Mouse (Mus musculus): Measurements from ENCODE around the gene Gm20425. TPM values are rescaled to one million over a fixed set of nuclear protein-coding genes. Genes with fewer than 3 reads are reported as not detected.

The Gm20425 gene
- polyA plus RNA-seq, 1 experiment: not detected

GRCm38 (mm10) chr9:103213631-103214030, 16.5 kb downstream of the Gm20425 start:
- peaks cover 31% of the 10 kb centered on the region for H3K27me3 ChIP-seq (ENCODE audit: control insufficient read depth, insufficient read depth, insufficient read length)
- no peaks in the 10 kb centered on the region for H3K79me2 ChIP-seq (ENCODE audit: control insufficient read depth, insufficient read depth)
- no peaks in the 10 kb centered on the region for H3K79me3 ChIP-seq (ENCODE audit: low read depth)
- H3K36me3 ChIP-seq (ENCODE audit: control insufficient read depth, insufficient read depth): no peaks in the 10 kb centered on the region
- TF ChIP-seq USF1 (IDR thresholded peaks at IDR 0.05; ENCODE audit: low read depth) (no peak), MYOG (IDR thresholded peaks at IDR 0.05; ENCODE audit: control insufficient read depth, extremely low read depth, insufficient read length) (no peak), MAX (IDR thresholded peaks at IDR 0.05) (no peak), CEBPB (IDR thresholded peaks at IDR 0.05; ENCODE audit: low read depth) (no peak), CTCF (IDR thresholded peaks at IDR 0.05; ENCODE audit: control insufficient read depth, insufficient read depth, insufficient read length) (no peak), FOSL1 (IDR thresholded peaks at IDR 0.05; ENCODE audit: insufficient read depth, low read length, poor library complexity, severe bottlenecking) (no peak), MYOD1 (IDR thresholded peaks at IDR 0.05; ENCODE audit: control insufficient read depth, insufficient read length, low read depth) (no peak)
- no peak overlapping the region for H3ac ChIP-seq (ENCODE audit: control insufficient read depth, insufficient read length, low read depth)
- H3K4me3 ChIP-seq (ENCODE audit: insufficient read depth, poor library complexity, severe bottlenecking): no peak overlapping the region

- Histone ChIP-seq H3K79me2 (ENCODE audit: control insufficient read depth, insufficient read depth) (no peaks in the 10 kb centered on the region), H3ac (ENCODE audit: control insufficient read depth, insufficient read length, low read depth) (no peak overlapping the region), H3K36me3 (ENCODE audit: control insufficient read depth, insufficient read depth) (no peaks in the 10 kb centered on the region), H3K79me3 (ENCODE audit: low read depth) (no peaks in the 10 kb centered on the region), H3K27me3 (ENCODE audit: control insufficient read depth, insufficient read depth, insufficient read length) (peaks cover 31% of the 10 kb centered on the region), H3K4me3 (ENCODE audit: insufficient read depth, poor library complexity, severe bottlenecking) (no peak overlapping the region)
- TF ChIP-seq FOSL1 (IDR thresholded peaks at IDR 0.05; ENCODE audit: insufficient read depth, low read length, poor library complexity, severe bottlenecking) (no peak), CEBPB (IDR thresholded peaks at IDR 0.05; ENCODE audit: low read depth) (no peak), MAX (IDR thresholded peaks at IDR 0.05) (no peak), USF1 (IDR thresholded peaks at IDR 0.05; ENCODE audit: low read depth) (no peak), MYOD1 (IDR thresholded peaks at IDR 0.05; ENCODE audit: control insufficient read depth, insufficient read length, low read depth) (no peak), MYOG (IDR thresholded peaks at IDR 0.05; ENCODE audit: control insufficient read depth, extremely low read depth, insufficient read length) (no peak), CTCF (IDR thresholded peaks at IDR 0.05; ENCODE audit: control insufficient read depth, insufficient read depth, insufficient read length) (no peak)
Measured at GRCm38 (mm10) chr9:103212654-103213420, 17.3 kb downstream of the Gm20425 start.

GRCm38 (mm10) chr9:103208802-103209423, 21.2 kb downstream of the Gm20425 start:
- Histone ChIP-seq H3ac (ENCODE audit: control insufficient read depth, insufficient read length, low read depth) (no peak overlapping the region), H3K27me3 (ENCODE audit: control insufficient read depth, insufficient read depth, insufficient read length) (peaks cover 17% of the 10 kb centered on the region), H3K79me2 (ENCODE audit: control insufficient read depth, insufficient read depth) (no peaks in the 10 kb centered on the region), H3K36me3 (ENCODE audit: control insufficient read depth, insufficient read depth) (no peaks in the 10 kb centered on the region), H3K4me3 (ENCODE audit: insufficient read depth, poor library complexity, severe bottlenecking) (no peak overlapping the region), H3K79me3 (ENCODE audit: low read depth) (no peaks in the 10 kb centered on the region)
- no peak for TF ChIP-seq MYOG (IDR thresholded peaks at IDR 0.05; ENCODE audit: control insufficient read depth, extremely low read depth, insufficient read length)
- TF ChIP-seq USF1 (IDR thresholded peaks at IDR 0.05; ENCODE audit: low read depth): no peak
- no peak for TF ChIP-seq CTCF (IDR thresholded peaks at IDR 0.05; ENCODE audit: control insufficient read depth, insufficient read depth, insufficient read length)
- TF ChIP-seq MAX (IDR thresholded peaks at IDR 0.05): no peak
- TF ChIP-seq CEBPB (IDR thresholded peaks at IDR 0.05; ENCODE audit: low read depth): no peak
- no peak for TF ChIP-seq FOSL1 (IDR thresholded peaks at IDR 0.05; ENCODE audit: insufficient read depth, low read length, poor library complexity, severe bottlenecking)

GRCm38 (mm10) chr9:103207846-103208245, 22.3 kb downstream of the Gm20425 start:
- Histone ChIP-seq H3ac (ENCODE audit: control insufficient read depth, insufficient read length, low read depth) (no peak overlapping the region), H3K4me3 (ENCODE audit: insufficient read depth, poor library complexity, severe bottlenecking) (no peak overlapping the region), H3K36me3 (ENCODE audit: control insufficient read depth, insufficient read depth) (no peaks in the 10 kb centered on the region), H3K79me3 (ENCODE audit: low read depth) (no peaks in the 10 kb centered on the region), H3K79me2 (ENCODE audit: control insufficient read depth, insufficient read depth) (no peaks in the 10 kb centered on the region), H3K27me3 (ENCODE audit: control insufficient read depth, insufficient read depth, insufficient read length) (peaks cover 17% of the 10 kb centered on the region)
- TF ChIP-seq USF1 (IDR thresholded peaks at IDR 0.05; ENCODE audit: low read depth) (no peak), CTCF (IDR thresholded peaks at IDR 0.05; ENCODE audit: control insufficient read depth, insufficient read depth, insufficient read length) (peak; percentile 64)

- H3K27me3 ChIP-seq (ENCODE audit: control insufficient read depth, insufficient read depth, insufficient read length): peaks cover 8% of the 10 kb centered on the region
- H3ac ChIP-seq (ENCODE audit: control insufficient read depth, insufficient read length, low read depth): no peak overlapping the region
- peaks cover 7% of the 10 kb centered on the region for H3K79me3 ChIP-seq (ENCODE audit: low read depth)
- H3K79me2 ChIP-seq (ENCODE audit: control insufficient read depth, insufficient read depth): peaks cover 10% of the 10 kb centered on the region
- TF ChIP-seq MYOD1 (IDR thresholded peaks at IDR 0.05; ENCODE audit: control insufficient read depth, insufficient read length, low read depth) (no peak), CTCF (IDR thresholded peaks at IDR 0.05; ENCODE audit: control insufficient read depth, insufficient read depth, insufficient read length) (no peak), MAX (IDR thresholded peaks at IDR 0.05) (no peak), CEBPB (IDR thresholded peaks at IDR 0.05; ENCODE audit: low read depth) (no peak), MYOG (IDR thresholded peaks at IDR 0.05; ENCODE audit: control insufficient read depth, extremely low read depth, insufficient read length) (no peak), USF1 (IDR thresholded peaks at IDR 0.05; ENCODE audit: low read depth) (no peak)
- no peaks in the 10 kb centered on the region for H3K36me3 ChIP-seq (ENCODE audit: control insufficient read depth, insufficient read depth)
- H3K4me3 ChIP-seq (ENCODE audit: insufficient read depth, poor library complexity, severe bottlenecking): no peak overlapping the region
Measured at GRCm38 (mm10) chr9:103205786-103206185, 24.3 kb downstream of the Gm20425 start.
